In genomic region chr6:87522236-87522635, GRCm38 (mm10) we compare ENCODE assay signal across 9 mouse cellular contexts. TPM values are rescaled to one million over a fixed set of nuclear protein-coding genes. Genes with fewer than 3 reads are reported as not detected.
DNase-seq lines count a peak whose midpoint lies in the region; ATAC-seq lines count a peak whose summit lies in the region.
"Had no signal": no experiment of that assay in that cellular context is flagged by ENCODE, and none has a peak within 500 bp of the region (broad histone marks: within the 10 kb centered on the region; RNA-seq: fewer than 3 reads in every experiment).

No protein-coding gene starts in this region.

- no peaks in the 10 kb centered on the region for H3K36me3 ChIP-seq in embryonic facial prominence, embryonic 11.5 days (replicated peaks; ENCODE audit: control insufficient read depth, insufficient read depth, low read depth, low read length)
- H3K36me3 ChIP-seq: hindbrain, embryonic 15.5 days had no signal

- no peak overlapping the region for H3K4me2 ChIP-seq in embryonic facial prominence, embryonic 11.5 days (ENCODE audit: low read depth, low read length)
- H3K4me2 ChIP-seq: hindbrain, embryonic 15.5 days had no signal

- H3K9me3 ChIP-seq in embryonic facial prominence, embryonic 11.5 days (replicated peaks; ENCODE audit: control insufficient read depth, low read length) = no peaks in the 10 kb centered on the region
- H3K9me3 ChIP-seq: hindbrain, embryonic 15.5 days had no signal

- H3K4me1 ChIP-seq in embryonic facial prominence, embryonic 11.5 days (ENCODE audit: control insufficient read depth, insufficient read depth, low read length) = no peaks in the 10 kb centered on the region
- H3K4me1 ChIP-seq: hindbrain, embryonic 15.5 days had no signal

- no peak overlapping the region for H3K27ac ChIP-seq in embryonic facial prominence, embryonic 11.5 days (replicated peaks; ENCODE audit: low read depth, low read length)
- H3K27ac ChIP-seq: hindbrain, embryonic 15.5 days had no signal

- no peak overlapping the region for H3K9ac ChIP-seq in embryonic facial prominence, embryonic 11.5 days (replicated peaks; ENCODE audit: low read length)
- H3K9ac ChIP-seq: hindbrain, embryonic 15.5 days had no signal

- intact Hi-C loops in heart, postnatal 10 days (cut with DNase I) = loop anchor here (5.0 kb wide), 1 partner anchor 125 kb away; no protein-coding TSS in a partner anchor

- peak; percentile 47 to 70 for DNase-seq in heart, postnatal 10 days
- no peak for DNase-seq in heart, adult 8-10 months (ENCODE audit: low spot score)
- peak; percentile 54 to 62 for DNase-seq in urinary bladder, postnatal 36 days (ENCODE audit: low spot score in 2 of 2)
- no peak for DNase-seq in urinary bladder, postnatal 10 days (ENCODE audit: low spot score)
- DNase-seq in embryonic facial prominence, embryonic 11.5 days (ENCODE audit: low spot score) = peak; percentile 56
- DNase-seq in layer of hippocampus, postnatal 10 days (ENCODE audit: low spot score in 2 of 2) = peak; percentile 78 to 79
- no peak for DNase-seq in thymus, postnatal 25 days

- ATAC-seq in embryonic facial prominence, embryonic 11.5 days (replicated peaks; ENCODE audit: insufficient number of reproducible peaks, low FRiP score, low TSS enrichment, low read depth) = no peak
- ATAC-seq in granulocyte monocyte progenitor cell, adult 5-6 weeks (replicated peaks; ENCODE audit: poor library complexity, severe bottlenecking) = no peak

- WGBS in embryonic facial prominence, embryonic 11.5 days = 31% methylated on average over 3 of the region's 3 CpGs

- no peaks in the 10 kb centered on the region for H3K27me3 ChIP-seq in embryonic facial prominence, embryonic 11.5 days (ENCODE audit: control insufficient read depth, insufficient read depth, low read length)
- H3K27me3 ChIP-seq: hindbrain, embryonic 15.5 days had no signal

- H3K4me3 ChIP-seq in embryonic facial prominence, embryonic 11.5 days (ENCODE audit: low read depth, low read length) = no peak overlapping the region
- H3K4me3 ChIP-seq: hindbrain, embryonic 15.5 days had no signal

RNA-seq across cellular contexts. Expression of gene Arhgap25, which starts 10.8 kb away (rescaled TPM):
- 1 to 10 TPM; 5.2 to 6.5 TPM for total RNA-seq in heart, postnatal 10 days (2021)
- 1 to 10 TPM; 2.4 to 3.6 (median 2.9) TPM for total RNA-seq in heart, adult 8-10 months (2022)
- 3.9 and 5.0 TPM in 2 replicates for polyA plus RNA-seq in embryonic facial prominence, embryonic 11.5 days (2014; fragmentation: Nextera tagmentation; extraction: Ambion mirVana)
- 1 to 10 TPM; 3.5 to 4.5 TPM for total RNA-seq in layer of hippocampus, postnatal 10 days (2021)
- 14.3 and 15.7 TPM in 2 replicates for total RNA-seq in granulocyte monocyte progenitor cell, adult 5-6 weeks (2014; fragmentation: Nextera tagmentation)
- total RNA-seq in granulocyte monocyte progenitor cell, adult 5-6 weeks (2017) = 17.4 and 23.2 TPM in 2 replicates

Comparison
In these comparisons a context has a peak if more than half of its experiments do, and no peak if none do; other contexts are left out.
1. DNase-seq: peak in heart, postnatal 10 days (2 of 2), urinary bladder, postnatal 36 days (2 of 2), embryonic facial prominence, embryonic 11.5 days (single experiment) and layer of hippocampus, postnatal 10 days (2 of 2); none in heart, adult 8-10 months (single experiment), urinary bladder, postnatal 10 days (single experiment) and thymus, postnatal 25 days (single experiment).